Mouse (Mus musculus) embryonic facial prominence, embryonic 11.5 days (tissue): ENCODE measurements at regions not wholly inside any gene's neighbourhood (a gene's known extent, or its start where the extent isn't known, plus 50 kb on each side); places are given as distances from the start of the nearest gene placed in this dataset.

Experiments used
- ATAC-seq: fragments of 200-750 bp; cut with Nextera tagmentation; replicated peaks from 2 replicates; pipeline ENCODE4 v1.8.0; 2017; ENCODE audit warnings: low read depth; ENCODE audit not compliant: insufficient number of reproducible peaks, low FRiP score, low TSS enrichment
- DNase-seq: peaks from one replicate; pipeline ENCODE4 v3.0.0-alpha.2; 2015; ENCODE audit warnings: low spot score
- H3K27ac ChIP-seq: fragments of 300-500 bp; sonication (generic); replicated peaks from 2 replicates; pipeline ENCODE4 v1.5.1; 2014; ENCODE audit warnings: mild to moderate bottlenecking, low read depth, low read length, control low read depth
- H3K27me3 ChIP-seq: fragments of 300-500 bp; sonication (generic); 2 replicates; pipeline ENCODE4 v1.6.1; 2014; ENCODE audit warnings: mild to moderate bottlenecking, low read length, moderate library complexity, mixed read lengths; ENCODE audit not compliant: control insufficient read depth, insufficient read depth
- H3K36me3 ChIP-seq: fragments of 300-500 bp; sonication (generic); replicated peaks from 2 replicates; pipeline ENCODE4 v1.6.1; 2014; ENCODE audit warnings: low read depth, mild to moderate bottlenecking, low read length, moderate library complexity, mixed read lengths; ENCODE audit not compliant: control insufficient read depth, insufficient read depth
- H3K4me1 ChIP-seq: fragments of 300-500 bp; sonication (generic); 2 replicates; pipeline ENCODE4 v1.6.1; 2014; ENCODE audit warnings: low read length, mixed read lengths; ENCODE audit not compliant: control insufficient read depth, insufficient read depth
- H3K4me2 ChIP-seq: fragments of 300-500 bp; sonication (generic); 2 replicates; pipeline ENCODE4 v1.6.1; 2014; ENCODE audit warnings: low read depth, mild to moderate bottlenecking, control low read depth, low read length, moderate library complexity
- H3K4me3 ChIP-seq: fragments of 300-500 bp; sonication (generic); 2 replicates; pipeline ENCODE4 v1.5.1; 2014; ENCODE audit warnings: low read depth, low read length, control low read depth
- H3K9ac ChIP-seq: fragments of 300-500 bp; sonication (generic); replicated peaks from 2 replicates; pipeline ENCODE4 v1.6.1; 2014; ENCODE audit warnings: mild to moderate bottlenecking, control low read depth, low read length
- H3K9me3 ChIP-seq: fragments of 300-500 bp; sonication (generic); replicated peaks from 2 replicates; pipeline ENCODE4 v1.6.1; 2016; ENCODE audit warnings: mild to moderate bottlenecking, low read length, inconsistent platforms, mixed read lengths; ENCODE audit not compliant: control insufficient read depth
- WGBS: fragments of 180-500 bp; shearing (Covaris S2); extraction: QIAGEN DNeasy Blood & Tissue Kit; methylation state at CpG from one replicate; pipeline ENCODE4 v1.1.7; 2014; 5-methylcytosine and 5-hydroxymethylcytosine counted together

DNA sequence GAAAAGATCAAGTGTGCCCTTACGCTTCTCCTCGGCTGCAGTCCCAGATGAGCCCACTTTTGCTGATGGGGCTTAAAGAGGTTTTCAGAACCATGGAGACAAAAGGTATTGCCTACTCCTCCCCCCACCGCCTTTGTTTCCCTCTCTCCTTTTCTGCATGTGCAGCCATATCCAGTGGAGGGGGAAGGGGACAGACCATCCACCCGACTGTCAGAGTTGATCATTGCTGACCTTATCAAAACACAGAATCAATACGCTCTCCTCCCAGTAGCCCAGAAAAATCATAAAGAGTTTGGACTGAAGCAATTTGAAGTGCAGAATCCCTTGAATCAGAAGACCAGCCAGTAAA, 159.9 kb upstream of the Ppp2r3a start:
- WGBS = 64% methylated on average over 5 of the region's 5 CpGs
- no peak for DNase-seq
- H3K27ac ChIP-seq = no peak overlapping the region
- ATAC-seq = peak; percentile 52; the same call in 1 of the 2 replicates
- no peak overlapping the region for H3K4me3 ChIP-seq
- no peaks in the 10 kb centered on the region for H3K9me3 ChIP-seq
- H3K4me2 ChIP-seq = no peak overlapping the region
- H3K27me3 ChIP-seq = no peaks in the 10 kb centered on the region
- H3K9ac ChIP-seq = no peak overlapping the region
- no peaks in the 10 kb centered on the region for H3K4me1 ChIP-seq
- no peaks in the 10 kb centered on the region for H3K36me3 ChIP-seq

DNA sequence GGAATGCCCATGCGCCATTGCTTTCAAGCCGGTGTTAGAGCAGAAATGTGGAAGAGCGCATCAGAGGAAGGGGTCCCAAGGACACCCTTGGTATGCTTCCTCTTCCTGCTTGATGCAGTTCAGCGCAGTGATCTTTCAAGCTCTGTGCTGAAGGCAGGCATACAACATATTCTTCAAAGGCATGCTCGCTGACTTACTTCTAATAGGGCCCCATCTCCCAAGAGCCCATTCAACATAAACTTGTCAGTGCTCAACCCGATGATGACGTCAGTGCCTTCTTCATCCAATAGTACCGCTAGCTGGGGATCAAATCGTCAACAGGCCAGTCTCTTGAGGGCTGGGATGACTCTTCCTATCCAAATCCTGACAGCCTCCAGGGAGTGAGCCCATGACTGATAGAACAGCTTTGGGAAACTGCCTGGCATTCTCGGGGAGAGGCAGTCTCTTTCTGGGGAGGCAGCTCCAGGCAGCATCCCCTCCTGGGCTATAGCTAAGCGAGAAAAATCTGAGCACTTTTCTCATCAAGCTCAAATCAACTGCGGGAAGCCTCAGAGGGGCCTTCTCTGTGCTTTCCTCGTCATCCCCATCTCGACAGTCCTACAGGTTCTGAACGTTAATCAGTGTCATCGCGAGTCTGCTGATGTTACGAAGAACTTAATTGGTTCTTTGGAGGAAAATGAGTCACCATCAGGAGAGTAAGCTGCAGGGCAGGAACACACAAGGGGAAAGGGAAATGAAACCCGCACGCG, 159.4 kb upstream of the Ppp2r3a start:
- no peak overlapping the region for H3K9ac ChIP-seq
- WGBS = 78% methylated on average over 21 of the region's 21 CpGs
- 0 out of 2 replicates have a peak, but pooled peaks have one; percentile 29 for ATAC-seq
- no peak overlapping the region for H3K4me2 ChIP-seq
- H3K4me3 ChIP-seq = no peak overlapping the region
- DNase-seq = no peak
- no peak overlapping the region for H3K27ac ChIP-seq
- H3K9me3 ChIP-seq = no peaks in the 10 kb centered on the region
- H3K27me3 ChIP-seq = no peaks in the 10 kb centered on the region
- no peaks in the 10 kb centered on the region for H3K36me3 ChIP-seq
- H3K4me1 ChIP-seq = no peaks in the 10 kb centered on the region

DNA sequence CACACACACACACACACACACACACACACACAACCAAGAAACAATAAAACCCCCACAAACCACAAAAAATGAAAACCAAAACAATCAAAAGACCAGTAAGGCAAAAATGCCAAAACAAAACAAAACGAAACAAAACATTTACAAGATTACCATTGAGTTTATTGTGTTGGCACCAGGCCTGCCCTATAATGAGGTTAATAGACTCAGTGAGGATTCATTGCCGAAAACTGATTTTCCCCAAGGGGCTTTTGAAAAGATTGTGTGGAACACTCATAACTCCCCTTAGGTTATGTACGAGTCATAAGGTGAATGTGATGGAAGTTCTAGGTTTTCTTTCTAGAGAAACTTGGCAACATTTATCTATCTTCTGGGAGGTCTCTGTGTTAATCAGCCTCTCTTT, 158.8 kb upstream of the Ppp2r3a start:
- Histone ChIP-seq H3K4me3 (no peak overlapping the region), H3K4me1 (no peaks in the 10 kb centered on the region), H3K27me3 (no peaks in the 10 kb centered on the region), H3K27ac (no peak overlapping the region), H3K4me2 (no peak overlapping the region), H3K36me3 (no peaks in the 10 kb centered on the region), H3K9ac (no peak overlapping the region), H3K9me3 (no peaks in the 10 kb centered on the region)
- ATAC-seq (no peak), DNase-seq (no peak)
- WGBS = 75% methylated on average over 3 of the region's 3 CpGs

DNA sequence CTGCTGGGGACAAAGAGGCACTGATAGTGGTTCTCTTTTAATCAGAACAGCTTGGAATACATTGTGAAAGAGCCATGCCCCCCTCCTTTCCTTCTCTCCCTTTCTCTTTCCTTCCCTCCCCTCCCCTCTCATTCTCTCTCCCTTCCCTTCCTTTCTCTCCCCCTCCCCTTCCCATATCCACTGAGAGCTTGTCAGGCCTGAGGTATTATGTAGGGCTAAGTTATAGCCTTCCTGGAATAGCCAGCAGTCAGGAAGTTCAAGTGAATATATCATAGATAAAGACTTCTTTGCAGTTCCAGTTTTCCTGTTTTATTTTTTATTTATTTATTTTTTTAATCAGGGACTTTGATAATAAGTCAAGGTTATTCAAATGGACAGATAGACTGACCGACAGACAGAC, 156.5 kb upstream of the Ppp2r3a start:
- H3K36me3 ChIP-seq = no peaks in the 10 kb centered on the region
- DNase-seq (no peak), ATAC-seq (no peak)
- no peak overlapping the region for H3K27ac ChIP-seq
- H3K9ac ChIP-seq = no peak overlapping the region
- no peak overlapping the region for H3K4me3 ChIP-seq
- no peak overlapping the region for H3K4me2 ChIP-seq
- H3K4me1 ChIP-seq = no peaks in the 10 kb centered on the region
- H3K9me3 ChIP-seq = no peaks in the 10 kb centered on the region
- H3K27me3 ChIP-seq = no peaks in the 10 kb centered on the region
- WGBS = 90% methylated on average over 1 of the region's 1 CpGs

DNA sequence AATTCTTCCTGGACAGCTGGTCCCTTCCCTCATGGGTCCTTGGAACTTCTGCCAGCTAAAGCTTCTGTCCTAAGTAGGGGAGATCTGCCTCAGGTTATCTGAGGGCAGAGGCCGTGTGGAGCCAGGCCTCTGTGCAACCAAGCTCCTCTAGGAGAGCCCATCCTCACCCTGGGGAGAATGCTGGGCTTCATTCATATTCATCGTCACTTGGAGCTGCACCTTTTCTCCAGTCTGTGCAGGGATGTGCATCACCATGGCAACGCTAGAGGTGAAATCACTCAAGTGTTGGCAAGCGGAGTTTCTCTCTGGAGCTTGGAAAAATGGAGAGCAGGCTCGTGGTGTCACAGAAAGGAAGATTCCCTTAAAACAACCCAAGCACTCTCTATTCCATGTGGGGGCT, 155.5 kb upstream of the Ppp2r3a start:
- H3K4me1 ChIP-seq = no peaks in the 10 kb centered on the region
- no peak overlapping the region for H3K9ac ChIP-seq
- no peaks in the 10 kb centered on the region for H3K36me3 ChIP-seq
- no peaks in the 10 kb centered on the region for H3K27me3 ChIP-seq
- H3K4me3 ChIP-seq = no peak overlapping the region
- no peak for DNase-seq
- no peak for ATAC-seq
- no peak overlapping the region for H3K27ac ChIP-seq
- H3K9me3 ChIP-seq = no peaks in the 10 kb centered on the region
- no peak overlapping the region for H3K4me2 ChIP-seq
- WGBS = 72% methylated on average over 5 of the region's 5 CpGs

GRCm38 (mm10) chr9:101404441-101405081, 153.0 kb upstream of the Ppp2r3a start:
- no peaks in the 10 kb centered on the region for H3K36me3 ChIP-seq
- ATAC-seq (no peak), DNase-seq (no peak)
- H3K4me1 ChIP-seq = no peaks in the 10 kb centered on the region
- WGBS = 65% methylated on average over 13 of the region's 13 CpGs
- H3K9me3 ChIP-seq = no peaks in the 10 kb centered on the region
- no peak overlapping the region for H3K4me3 ChIP-seq
- no peak overlapping the region for H3K9ac ChIP-seq
- H3K27ac ChIP-seq = no peak overlapping the region
- H3K4me2 ChIP-seq = no peak overlapping the region
- no peaks in the 10 kb centered on the region for H3K27me3 ChIP-seq

DNA sequence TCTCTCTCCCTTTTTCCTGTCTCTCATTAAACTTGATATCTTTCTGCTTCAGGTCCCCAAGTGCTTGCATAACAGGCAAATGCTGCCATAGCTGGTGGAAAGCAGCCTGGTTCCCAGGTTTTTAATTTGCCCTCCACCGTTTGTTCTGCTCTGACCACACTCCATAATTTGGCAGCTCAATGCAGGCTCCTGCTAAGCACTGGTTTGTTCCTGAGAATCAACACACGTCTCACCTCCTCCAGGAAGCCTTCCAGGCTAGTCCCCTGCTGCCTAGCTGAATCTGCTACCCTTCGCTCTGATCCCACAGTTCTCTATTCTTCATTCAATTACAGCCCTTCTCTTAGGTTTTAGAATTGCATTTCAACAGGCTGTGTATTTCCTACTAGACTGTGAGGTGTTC, 152.4 kb upstream of the Ppp2r3a start:
- no peaks in the 10 kb centered on the region for H3K36me3 ChIP-seq
- H3K9me3 ChIP-seq = no peaks in the 10 kb centered on the region
- H3K4me1 ChIP-seq = no peaks in the 10 kb centered on the region
- no peak for DNase-seq
- WGBS = 66% methylated on average over 3 of the region's 3 CpGs
- H3K27me3 ChIP-seq = no peaks in the 10 kb centered on the region
- H3K4me2 ChIP-seq = no peak overlapping the region
- no peak overlapping the region for H3K9ac ChIP-seq
- no peak overlapping the region for H3K27ac ChIP-seq
- H3K4me3 ChIP-seq = no peak overlapping the region
- no peak for ATAC-seq

DNA sequence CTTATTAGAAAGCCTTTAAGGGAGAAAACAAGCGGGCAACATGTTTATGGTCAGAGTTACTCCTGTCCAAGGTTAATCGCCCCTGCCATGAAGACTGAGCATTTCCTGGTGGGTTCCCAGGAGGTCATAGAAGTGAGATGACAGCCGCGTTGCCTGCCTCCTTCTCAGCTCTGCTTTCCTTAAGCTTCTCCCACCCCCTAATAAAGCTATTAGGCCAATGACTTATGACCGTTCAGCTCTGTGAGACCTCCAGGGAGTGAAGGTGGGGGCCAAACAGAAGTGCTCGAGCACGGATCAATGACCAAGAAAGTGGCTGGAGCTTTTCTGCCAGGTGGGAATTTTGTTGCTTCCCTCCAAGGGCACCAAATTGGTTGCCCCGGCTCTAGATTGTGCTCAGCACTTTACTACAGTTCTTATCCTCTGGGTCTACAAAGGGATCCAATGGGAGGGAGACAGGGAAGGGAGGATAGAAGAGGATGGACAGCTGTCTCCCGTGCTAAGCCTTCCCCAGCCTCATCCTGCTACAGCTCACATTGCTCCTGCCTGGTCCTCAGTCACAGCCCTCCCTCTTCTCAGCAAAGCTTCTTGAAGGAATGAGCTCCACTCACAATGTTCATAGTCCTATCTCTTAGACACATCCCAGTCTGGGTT, 151.1 kb upstream of the Ppp2r3a start:
- no peak overlapping the region for H3K27ac ChIP-seq
- ATAC-seq (no peak), DNase-seq (no peak)
- no peaks in the 10 kb centered on the region for H3K9me3 ChIP-seq
- WGBS = 76% methylated on average over 9 of the region's 9 CpGs
- H3K4me3 ChIP-seq = no peak overlapping the region
- H3K27me3 ChIP-seq = no peaks in the 10 kb centered on the region
- H3K4me1 ChIP-seq = no peaks in the 10 kb centered on the region
- no peak overlapping the region for H3K9ac ChIP-seq
- no peaks in the 10 kb centered on the region for H3K36me3 ChIP-seq
- H3K4me2 ChIP-seq = no peak overlapping the region
